Mouse (Mus musculus): ENCODE measurements around the gene 2300009A05Rik.

2300009A05Rik gene

DNA sequence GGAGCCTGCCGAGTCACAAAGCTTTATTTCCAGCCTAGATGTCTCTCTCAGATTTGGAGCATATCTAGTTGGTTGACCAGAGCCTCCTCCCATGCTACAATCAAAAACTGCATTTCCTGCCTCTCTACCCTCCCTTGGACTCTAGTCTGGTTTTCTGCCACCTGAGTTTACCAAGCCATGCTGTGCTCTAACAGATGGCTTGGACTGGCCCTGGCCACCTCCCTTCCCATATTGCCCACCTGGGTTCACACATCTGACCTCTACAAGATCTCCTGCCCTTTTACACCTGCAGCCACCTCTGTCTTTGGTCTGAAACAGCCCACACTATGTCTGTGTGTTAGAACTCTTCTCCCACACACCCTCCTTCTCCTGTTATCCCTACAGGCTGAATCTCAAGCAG lies 50.9 kb downstream of the 2300009A05Rik start:
- DNase-seq (ENCODE audit: low read depth in 1 of 2, low spot score in 2 of 2) = no peak

DNA sequence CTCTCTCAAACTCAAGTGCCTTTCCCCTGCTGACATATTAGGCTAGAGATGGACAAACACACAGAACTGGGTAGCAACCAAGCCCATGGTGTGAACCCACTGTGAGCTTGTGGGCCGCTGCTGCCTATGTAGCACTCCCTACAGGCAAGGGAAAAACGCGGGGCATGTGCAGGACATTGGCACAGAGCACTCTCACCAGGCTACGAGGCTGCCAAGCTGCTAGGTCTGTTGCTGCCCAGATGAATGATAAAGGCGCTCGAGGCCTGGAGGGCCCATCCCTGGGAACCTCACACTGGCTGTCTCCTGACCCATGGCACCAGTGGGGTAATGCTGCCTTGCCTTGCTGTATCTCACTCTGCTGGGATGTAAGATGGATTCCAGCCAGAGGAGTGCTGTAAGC lies 53.0 kb downstream of the 2300009A05Rik start:
- no peak for DNase-seq (ENCODE audit: low read depth in 1 of 2, low spot score in 2 of 2)

All from monocyte, adult 2 months (primary cell).